Mouse (Mus musculus) bone marrow macrophage, adult 2 months (primary cell): ENCODE measurements around the gene Fam83b.

Source experiments
- CTCF ChIP-seq: IDR thresholded peaks from 2 replicates; pipeline ENCODE4 v1.5.1; 2012; ENCODE audit warnings: low read depth, mild to moderate bottlenecking, low read length, moderate library complexity
- POLR2A ChIP-seq: IDR thresholded peaks from 2 replicates; pipeline ENCODE4 v1.6.1; 2012; ENCODE audit warnings: mild to moderate bottlenecking, low read depth, low read length, borderline replicate concordance

- TF ChIP-seq POLR2A (no peak), CTCF (no peak)
Observed at GRCm38 (mm10) chr9:76461547-76461946, 105.4 kb downstream of the Fam83b start.
